Mouse (Mus musculus) embryonic facial prominence, embryonic 15.5 days (tissue): ENCODE data around the gene Tnfrsf25. TPM values are rescaled to one million over a fixed set of nuclear protein-coding genes. Genes with fewer than 3 reads are reported as not detected.

Experiments
- ATAC-seq: fragments of 200-750 bp; cut with Nextera tagmentation; 2 replicates; pipeline ENCODE4 v1.8.0; 2017; ENCODE audit warnings: low read depth, moderate TSS enrichment; ENCODE audit not compliant: insufficient number of reproducible peaks, low FRiP score, low TSS enrichment
- H3K27ac ChIP-seq: fragments of 300-500 bp; sonication (generic); replicated peaks from 2 replicates; pipeline ENCODE4 v1.5.1; 2015; ENCODE audit warnings: mild to moderate bottlenecking, inconsistent platforms
- H3K27me3 ChIP-seq: fragments of 300-500 bp; sonication (generic); 2 replicates; pipeline ENCODE4 v1.6.1; 2015; ENCODE audit warnings: inconsistent platforms
- H3K36me3 ChIP-seq: fragments of 300-500 bp; sonication (generic); 2 replicates; pipeline ENCODE4 v1.6.1; 2015; ENCODE audit warnings: mild to moderate bottlenecking, inconsistent platforms
- H3K4me1 ChIP-seq: fragments of 300-500 bp; sonication (generic); 2 replicates; pipeline ENCODE4 v1.6.1; 2015; ENCODE audit warnings: inconsistent platforms
- H3K4me2 ChIP-seq: fragments of 300-500 bp; sonication (generic); replicated peaks from 2 replicates; pipeline ENCODE4 v1.6.1; 2015; ENCODE audit warnings: mild to moderate bottlenecking, inconsistent platforms
- H3K4me3 ChIP-seq: fragments of 300-500 bp; sonication (generic); replicated peaks from 2 replicates; pipeline ENCODE4 v1.5.1; 2015; ENCODE audit warnings: mild to moderate bottlenecking, inconsistent platforms
- H3K9ac ChIP-seq: fragments of 300-500 bp; sonication (generic); 2 replicates; pipeline ENCODE4 v1.6.1; 2015; ENCODE audit warnings: inconsistent platforms
- H3K9me3 ChIP-seq: fragments of 300-500 bp; sonication (generic); replicated peaks from 2 replicates; pipeline ENCODE4 v1.6.1; 2016; ENCODE audit warnings: inconsistent platforms
- WGBS: fragments of 180-500 bp; shearing (Covaris S2); methylation state at CpG from one replicate; pipeline ENCODE4 v1.1.7; 2015; 5-methylcytosine and 5-hydroxymethylcytosine counted together
- polyA plus RNA-seq: library from polyadenylated mRNA; unstranded; fragments of >200 nt; fragmentation: Nextera tagmentation; extraction: Ambion mirVana; gene quantifications from 2 replicates; pipeline ENCODE4 v1.2.1, GENCODE M21; 2015

Gene Tnfrsf25
- polyA plus RNA-seq, 1 experiment from 2014 or later = 1.5 TPM

DNA sequence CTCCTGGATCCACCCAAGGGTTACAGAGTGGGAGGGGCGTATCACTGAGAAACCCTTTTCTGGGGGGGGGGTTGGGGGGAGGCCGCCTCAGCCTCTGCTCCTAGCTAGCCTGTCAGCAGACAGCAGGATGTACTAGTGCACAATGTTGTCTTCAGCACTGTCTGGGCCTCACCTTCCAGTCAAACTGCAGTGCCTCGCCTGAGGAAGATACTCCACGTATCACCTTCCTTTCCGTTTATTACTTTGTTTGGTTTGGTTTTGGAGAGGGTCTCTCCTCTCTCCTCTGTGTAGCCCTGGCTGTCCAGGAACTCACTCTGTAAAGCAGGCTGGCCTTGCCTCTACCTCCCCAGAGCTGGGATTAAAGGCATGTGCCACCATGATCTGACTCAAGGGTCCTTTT is 17.5 kb downstream of the Tnfrsf25 start:
- Histone ChIP-seq H3K4me3 (no peak overlapping the region), H3K27ac (no peak overlapping the region), H3K4me1 (peaks cover 28% of the 10 kb centered on the region), H3K9me3 (no peaks in the 10 kb centered on the region), H3K27me3 (peaks cover 63% of the 10 kb centered on the region), H3K9ac (no peak overlapping the region), H3K36me3 (no peaks in the 10 kb centered on the region), H3K4me2 (no peak overlapping the region)
- ATAC-seq = no peak
- WGBS = 51% methylated on average over 5 of the region's 5 CpGs

GRCm38 (mm10) chr4:152134507-152134906 is 18.8 kb downstream of the Tnfrsf25 start:
- Histone ChIP-seq H3K4me1 (peaks cover 37% of the 10 kb centered on the region), H3K27ac (no peak overlapping the region), H3K4me3 (no peak overlapping the region), H3K4me2 (no peak overlapping the region), H3K9ac (no peak overlapping the region), H3K27me3 (peaks cover 50% of the 10 kb centered on the region), H3K9me3 (no peaks in the 10 kb centered on the region), H3K36me3 (no peaks in the 10 kb centered on the region)
- no peak for ATAC-seq

DNA sequence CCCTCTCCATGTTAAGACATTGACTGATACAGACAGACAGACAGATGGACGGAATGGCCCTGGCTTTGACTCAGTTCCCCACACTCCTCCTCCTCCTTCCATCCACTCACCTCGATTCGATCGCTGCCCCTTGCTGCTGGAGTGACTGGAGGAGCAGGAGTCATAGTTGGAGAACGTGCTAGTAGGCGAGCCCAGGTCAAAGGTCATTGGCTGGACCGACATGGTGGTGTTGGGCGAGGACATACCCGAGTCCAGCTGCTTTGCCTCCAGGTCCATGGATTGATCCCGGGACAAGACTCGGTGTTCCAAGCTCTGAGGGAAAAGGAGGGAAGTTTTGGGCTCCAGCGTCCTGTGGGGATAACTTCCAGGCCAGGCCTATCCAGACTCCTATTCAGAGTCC is 19.6 kb downstream of the Tnfrsf25 start:
- no peak overlapping the region for H3K9ac ChIP-seq
- WGBS = 75% methylated on average over 12 of the region's 12 CpGs
- no peaks in the 10 kb centered on the region for H3K9me3 ChIP-seq
- no peak for ATAC-seq
- H3K27me3 ChIP-seq = peaks cover 47% of the 10 kb centered on the region
- H3K4me3 ChIP-seq = no peak overlapping the region
- H3K36me3 ChIP-seq = no peaks in the 10 kb centered on the region
- H3K27ac ChIP-seq = no peak overlapping the region
- H3K4me2 ChIP-seq = no peak overlapping the region
- H3K4me1 ChIP-seq = peaks cover 35% of the 10 kb centered on the region

DNA sequence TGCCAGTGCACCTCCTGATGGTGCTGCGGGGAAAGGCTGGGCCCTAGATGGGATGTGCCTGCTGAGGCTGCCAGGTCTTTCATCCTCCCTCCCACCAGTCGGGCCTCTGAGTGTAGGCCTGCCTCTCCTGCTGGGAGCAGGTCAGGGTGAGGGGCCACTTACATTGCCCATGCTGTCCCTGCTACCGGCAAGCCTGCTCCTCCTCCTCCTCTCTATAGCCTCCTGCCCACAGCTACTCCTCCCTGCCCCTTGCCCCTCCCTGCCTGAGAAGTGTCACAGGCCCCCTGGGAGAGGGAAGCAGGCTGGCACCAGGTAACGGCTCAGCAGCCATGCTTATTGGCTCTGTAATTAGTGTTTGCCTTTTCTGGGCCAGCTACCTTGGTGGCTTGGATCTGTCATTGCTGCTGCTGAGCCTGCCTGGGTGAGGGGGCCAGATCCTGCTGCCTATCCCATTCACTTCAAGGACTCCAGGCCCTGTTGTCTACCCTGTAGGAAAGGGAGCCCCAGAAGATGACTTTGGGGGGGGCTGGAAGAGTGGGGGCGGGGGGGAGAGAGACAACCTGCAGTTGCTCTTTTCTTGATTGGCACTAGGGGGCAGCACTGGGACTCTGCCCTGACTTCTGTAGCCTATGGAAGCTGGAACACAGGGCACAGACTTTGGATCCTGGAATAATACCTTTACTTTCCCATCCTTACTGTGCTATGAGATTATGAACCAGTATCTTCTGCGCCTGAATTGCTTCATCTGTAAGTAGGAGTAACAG is 20.6 kb downstream of the Tnfrsf25 start:
- Histone ChIP-seq H3K9ac (no peak overlapping the region), H3K4me2 (no peak overlapping the region), H3K27me3 (peaks cover 46% of the 10 kb centered on the region), H3K9me3 (no peaks in the 10 kb centered on the region), H3K4me3 (no peak overlapping the region), H3K4me1 (peaks cover 25% of the 10 kb centered on the region), H3K36me3 (no peaks in the 10 kb centered on the region), H3K27ac (no peak overlapping the region)
- ATAC-seq = no peak
- 37% methylated on average over 6 of the region's 6 CpGs for WGBS

DNA sequence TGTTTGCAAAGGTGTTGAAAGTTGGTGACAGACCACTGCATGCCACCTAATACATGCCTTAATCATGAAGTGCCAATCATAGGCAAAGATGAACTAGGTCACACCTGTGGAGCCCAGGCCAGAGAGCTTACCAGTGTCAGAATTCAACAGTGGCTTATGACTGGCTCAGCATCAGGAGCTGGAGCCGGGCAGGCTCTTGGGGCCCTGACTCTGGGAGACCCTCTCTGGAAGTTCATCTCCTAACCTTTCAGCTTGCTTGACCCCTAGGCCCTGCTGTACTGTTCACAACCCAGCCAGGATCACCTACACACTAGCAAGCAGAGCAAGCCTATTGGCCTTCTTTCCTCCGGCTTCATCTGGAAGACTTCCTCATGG is 21.1 kb downstream of the Tnfrsf25 start:
- Histone ChIP-seq H3K4me2 (no peak overlapping the region), H3K36me3 (no peaks in the 10 kb centered on the region), H3K27me3 (peaks cover 40% of the 10 kb centered on the region), H3K9me3 (no peaks in the 10 kb centered on the region), H3K4me3 (no peak overlapping the region), H3K9ac (no peak overlapping the region), H3K27ac (no peak overlapping the region), H3K4me1 (peaks cover 20% of the 10 kb centered on the region)
- WGBS = 97% methylated on average over 2 of the region's 2 CpGs
- no peak for ATAC-seq

- H3K27ac ChIP-seq = no peak overlapping the region
- ATAC-seq = peak; percentile 83
- H3K4me3 ChIP-seq = peak overlapping the region; percentile 46
- peaks cover 22% of the 10 kb centered on the region for H3K27me3 ChIP-seq
- no peak overlapping the region for H3K9ac ChIP-seq
- peak overlapping the region; percentile 68 for H3K4me2 ChIP-seq
- 3% methylated on average over 51 of the region's 51 CpGs for WGBS
- H3K9me3 ChIP-seq = no peaks in the 10 kb centered on the region
- peaks cover 10% of the 10 kb centered on the region for H3K4me1 ChIP-seq
- no peaks in the 10 kb centered on the region for H3K36me3 ChIP-seq
Measured at GRCm38 (mm10) chr4:152138497-152139260, 22.9 kb downstream of the Tnfrsf25 start.

DNA sequence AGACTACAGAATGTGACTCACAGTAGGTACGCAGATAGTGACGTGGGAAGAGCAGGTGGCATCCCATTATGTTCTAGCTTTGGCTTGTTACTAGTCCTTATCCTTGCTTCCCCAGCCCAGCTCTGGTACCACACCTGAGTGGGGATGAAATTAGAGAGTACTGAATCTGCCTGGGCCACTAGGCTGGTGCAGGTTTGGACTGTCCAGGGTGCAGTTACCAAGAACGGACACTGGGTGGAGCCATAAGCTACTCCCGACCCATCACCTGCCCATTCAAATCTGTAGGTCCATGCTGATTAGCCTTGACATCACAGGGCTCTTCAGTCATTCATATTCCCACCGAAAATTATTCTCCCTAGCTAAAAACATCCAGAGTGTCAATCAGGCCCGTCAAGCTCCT is 24.7 kb downstream of the Tnfrsf25 start:
- WGBS = 28% methylated on average over 6 of the region's 6 CpGs
- no peaks in the 10 kb centered on the region for H3K9me3 ChIP-seq
- H3K4me1 ChIP-seq = peaks cover 10% of the 10 kb centered on the region
- no peak overlapping the region for H3K4me3 ChIP-seq
- H3K36me3 ChIP-seq = no peaks in the 10 kb centered on the region
- no peak for ATAC-seq
- no peak overlapping the region for H3K4me2 ChIP-seq
- H3K27me3 ChIP-seq = peaks cover 14% of the 10 kb centered on the region; the same call in 1 of the 2 replicates
- no peak overlapping the region for H3K27ac ChIP-seq
- H3K9ac ChIP-seq = no peak overlapping the region

GRCm38 (mm10) chr4:152141521-152142135 is 25.9 kb downstream of the Tnfrsf25 start:
- Histone ChIP-seq H3K36me3 (no peaks in the 10 kb centered on the region), H3K27ac (no peak overlapping the region), H3K27me3 (peaks cover 14% of the 10 kb centered on the region; the same call in 1 of the 2 replicates), H3K4me2 (no peak overlapping the region), H3K4me3 (no peak overlapping the region), H3K9me3 (no peaks in the 10 kb centered on the region), H3K9ac (no peak overlapping the region), H3K4me1 (peaks cover 10% of the 10 kb centered on the region)
- WGBS = 70% methylated on average over 8 of the region's 8 CpGs
- ATAC-seq = no peak

- Histone ChIP-seq H3K36me3 (no peaks in the 10 kb centered on the region), H3K9me3 (no peaks in the 10 kb centered on the region), H3K27me3 (peaks cover 15% of the 10 kb centered on the region; the same call in 1 of the 2 replicates), H3K4me2 (no peak overlapping the region), H3K27ac (no peak overlapping the region), H3K4me1 (peaks cover 5% of the 10 kb centered on the region), H3K9ac (no peak overlapping the region), H3K4me3 (no peak overlapping the region)
- no peak for ATAC-seq
- WGBS = 30% methylated on average over 1 of the region's 1 CpGs
Measured at GRCm38 (mm10) chr4:152143632-152144031, 27.9 kb downstream of the Tnfrsf25 start.

DNA sequence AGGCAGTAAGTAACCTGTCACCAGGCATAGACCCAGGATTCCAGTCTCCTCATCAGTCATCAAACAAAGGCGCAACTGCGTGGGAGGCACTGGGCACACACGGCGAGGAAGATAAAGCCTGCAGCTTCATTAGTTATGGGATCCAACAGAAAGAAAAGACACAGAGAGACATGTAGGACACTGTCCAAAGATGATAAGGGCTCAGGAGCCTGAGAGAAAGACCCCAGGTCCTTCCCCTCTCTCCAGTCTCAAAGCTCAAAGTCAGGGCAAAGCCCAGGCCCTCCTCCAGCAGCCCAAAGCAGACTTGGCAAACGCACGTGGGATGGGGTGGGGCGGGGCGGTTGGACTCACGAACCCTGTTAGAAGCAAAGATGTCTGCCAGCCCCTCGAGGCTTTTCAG is 29.7 kb downstream of the Tnfrsf25 start:
- no peak overlapping the region for H3K9ac ChIP-seq
- WGBS = 59% methylated on average over 10 of the region's 10 CpGs
- ATAC-seq = no peak
- H3K9me3 ChIP-seq = no peaks in the 10 kb centered on the region
- peaks cover 27% of the 10 kb centered on the region for H3K27me3 ChIP-seq
- no peak overlapping the region for H3K4me3 ChIP-seq
- no peaks in the 10 kb centered on the region for H3K36me3 ChIP-seq
- no peak overlapping the region for H3K27ac ChIP-seq
- H3K4me2 ChIP-seq = no peak overlapping the region
- H3K4me1 ChIP-seq = no peaks in the 10 kb centered on the region

- Histone ChIP-seq H3K36me3 (no peaks in the 10 kb centered on the region), H3K9me3 (no peaks in the 10 kb centered on the region), H3K4me2 (no peak overlapping the region), H3K27me3 (peaks cover 27% of the 10 kb centered on the region), H3K4me3 (no peak overlapping the region), H3K9ac (no peak overlapping the region), H3K27ac (no peak overlapping the region), H3K4me1 (no peaks in the 10 kb centered on the region)
- WGBS = 72% methylated on average over 11 of the region's 11 CpGs
- no peak for ATAC-seq
Measured at GRCm38 (mm10) chr4:152146033-152146827, 30.5 kb downstream of the Tnfrsf25 start.
